Mouse (Mus musculus) E14TG2a.4 (cell line): Measurements from ENCODE around the gene Notch1.

ENCODE experiments used
- CTCF ChIP-seq: conservative IDR thresholded peaks from 2 replicates; pipeline ENCODE4 v1.5.1; 2014; ENCODE audit warnings: low read length
- POU5F1 ChIP-seq: IDR thresholded peaks from 2 replicates; pipeline ENCODE4 v1.6.1; 2014; ENCODE audit warnings: low read length, borderline replicate concordance

DNA sequence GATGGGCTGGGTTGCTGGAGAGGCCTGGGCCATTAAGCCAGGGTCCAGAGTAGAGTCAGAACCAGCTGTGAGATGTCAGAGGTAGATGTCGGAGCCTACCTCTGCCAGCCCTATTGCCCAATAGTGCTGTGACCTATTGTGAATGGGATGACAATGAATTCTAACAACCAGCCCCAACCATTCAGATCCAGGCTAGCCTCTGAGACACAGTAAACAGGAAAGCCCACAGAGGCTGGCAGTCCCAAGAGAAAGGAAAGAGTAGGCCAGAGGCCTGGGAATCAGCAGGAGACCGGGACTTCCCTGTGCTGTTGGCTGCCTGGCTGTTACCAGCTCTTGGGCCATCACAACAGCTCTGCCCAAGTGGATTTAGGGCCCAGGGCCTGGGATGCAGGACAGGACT lies 1.1 kb downstream of the Notch1 start:
- TF ChIP-seq CTCF: no peak
- TF ChIP-seq POU5F1: no peak
